Mouse (Mus musculus) activated CD4-positive, CD25-positive, alpha-beta regulatory T cell (primary cell): ENCODE data around the gene Dpm3. TPM values are rescaled to one million over a fixed set of nuclear protein-coding genes. Genes with fewer than 3 reads are reported as not detected.

Experiments
- polyA plus RNA-seq, 2 experiments: library from polyadenylated mRNA; unstranded; fragments of 100-300 nt; shearing (Covaris generic); gene quantifications; one replicate each; pipeline ENCODE4 v1.2.1; 2017

Gene Dpm3
- polyA plus RNA-seq, result 100 to 1,000 TPM in 1 of 2 experiments, 10 to 100 TPM in 1; 81.3 to 120 TPM

DNA sequence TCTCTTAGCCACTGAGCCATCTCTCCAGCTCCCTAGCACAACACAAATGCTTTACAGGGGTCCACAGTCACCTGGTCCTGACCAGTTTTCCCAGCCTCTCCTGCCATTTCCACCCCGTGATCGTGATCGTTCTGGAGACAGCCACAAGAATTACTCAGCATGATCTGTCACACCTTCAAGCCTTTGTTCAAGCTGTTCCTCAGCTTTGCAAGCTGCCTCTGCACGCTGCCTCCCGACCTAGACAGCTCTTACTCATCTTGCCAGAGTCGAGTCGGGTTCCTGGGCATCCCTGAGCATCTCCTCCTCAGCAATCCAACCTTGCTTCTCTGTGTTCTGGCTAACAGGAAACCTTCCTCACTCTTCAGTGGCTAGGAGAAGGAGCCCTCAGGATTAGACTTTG lies at the start of gene Dpm3:
Dpm3 (plus strand) TSS at position 283 of the 400 bp plus-strand sequence.

DNA sequence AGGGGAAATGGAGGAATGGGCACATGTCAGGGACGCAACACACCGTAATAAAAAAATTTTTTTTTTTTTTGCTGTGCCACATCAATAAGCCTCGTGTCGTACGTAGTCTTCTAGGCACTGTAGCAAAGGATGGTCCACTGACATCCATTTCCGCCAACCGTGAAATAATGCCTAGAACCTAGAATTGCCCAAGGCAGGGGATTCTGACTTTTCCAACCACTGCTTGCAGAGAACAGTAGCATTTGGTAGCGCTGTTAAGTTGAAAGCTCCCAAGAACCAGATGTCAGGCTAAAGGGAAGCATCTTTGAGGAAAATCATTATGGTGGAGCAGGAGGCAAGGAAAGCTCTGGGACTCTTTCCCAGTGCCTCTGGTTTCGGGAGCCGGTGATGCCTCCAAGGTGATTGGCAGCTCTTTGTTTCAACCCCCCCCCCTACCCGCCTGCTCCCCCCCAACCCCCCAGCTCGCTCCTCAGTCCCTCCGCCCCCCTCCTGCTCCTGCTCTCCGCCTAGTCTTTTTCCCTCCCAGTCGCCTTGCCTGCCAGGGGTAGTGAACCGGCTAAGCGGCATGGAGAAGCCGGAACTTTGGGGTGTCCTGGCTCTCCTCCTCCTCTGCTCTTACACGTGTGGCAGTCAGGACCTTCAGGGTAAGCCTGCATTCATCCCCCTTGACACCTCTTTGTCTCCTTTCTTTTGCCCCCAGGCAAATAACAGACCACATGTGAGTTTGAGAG lies 44.3 kb upstream of the Dpm3 start, which contains the start of gene Thbs3:
Thbs3 (plus strand) TSS at position 500 of the 731 bp plus-strand sequence.

DNA sequence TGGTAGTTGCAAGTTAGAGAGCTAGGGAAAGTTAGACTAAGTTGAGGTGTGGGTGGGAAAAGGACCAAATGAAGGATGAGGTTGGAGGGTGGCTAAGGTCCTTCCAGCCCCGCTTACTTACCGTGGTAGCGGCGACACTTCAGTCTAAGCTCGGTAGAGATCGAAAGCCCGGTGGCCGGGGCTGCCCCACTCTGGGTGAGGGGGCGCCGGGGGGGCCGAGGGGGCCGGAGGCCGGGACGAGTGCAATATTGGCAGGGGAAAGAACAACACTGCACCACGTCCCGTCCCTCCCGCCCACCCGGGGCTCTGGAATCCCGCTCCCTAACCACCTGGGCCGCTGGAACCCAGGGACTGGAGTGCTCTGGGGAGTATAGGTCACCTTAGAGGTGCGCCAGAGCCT lies 32.3 kb upstream of the Dpm3 start, which contains the start of gene Mtx1:
Mtx1 (minus strand) TSS at position 189 of the 400 bp plus-strand sequence.

DNA sequence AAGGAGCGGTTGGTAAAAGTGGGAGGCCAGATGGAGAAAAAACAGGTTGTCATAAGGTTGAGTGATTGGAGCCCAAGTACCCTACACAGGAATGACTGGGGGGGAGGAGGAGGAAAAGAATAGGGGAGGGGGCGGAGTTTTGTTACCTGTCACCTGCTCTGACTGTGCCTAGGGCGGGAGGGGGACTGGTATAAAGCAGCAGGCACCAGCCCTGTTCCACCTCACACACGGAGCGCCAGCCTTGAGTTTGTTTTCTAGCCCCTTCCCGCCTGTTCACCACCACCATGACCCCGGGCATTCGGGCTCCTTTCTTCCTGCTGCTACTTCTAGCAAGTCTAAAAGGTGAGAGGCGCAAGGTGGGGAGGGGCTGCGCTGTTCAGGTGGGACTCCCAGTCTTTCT lies 30.3 kb upstream of the Dpm3 start, which contains the start of gene Muc1:
Muc1 (plus strand) TSS at position 222 of the 400 bp plus-strand sequence.

DNA sequence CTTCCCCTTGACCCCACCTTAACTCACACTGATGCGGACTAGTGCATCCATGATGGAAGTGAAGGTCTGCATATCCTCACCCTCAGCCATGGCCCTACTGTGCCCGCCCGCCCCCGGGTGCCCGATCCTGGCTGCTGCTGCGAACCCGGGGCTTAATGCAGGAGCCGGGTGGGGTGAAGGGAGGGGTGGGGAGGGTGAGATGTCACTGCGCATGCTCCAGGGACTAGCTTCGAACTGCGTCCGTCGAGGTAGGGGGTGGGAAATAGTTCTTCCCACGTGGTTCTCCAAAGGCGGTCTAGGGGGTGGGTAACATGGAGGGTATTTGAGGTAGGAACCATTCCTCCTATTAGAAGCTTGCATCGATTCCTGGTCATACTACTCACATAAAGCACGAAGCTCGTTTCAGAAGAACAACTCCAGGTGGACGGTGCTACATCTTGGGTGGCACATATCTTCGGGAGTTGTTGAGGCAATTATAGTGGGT lies 13.4 kb upstream of the Dpm3 start, which contains the start of gene Krtcap2:
Krtcap2 (plus strand) TSS at position 279 of the 484 bp plus-strand sequence.

DNA sequence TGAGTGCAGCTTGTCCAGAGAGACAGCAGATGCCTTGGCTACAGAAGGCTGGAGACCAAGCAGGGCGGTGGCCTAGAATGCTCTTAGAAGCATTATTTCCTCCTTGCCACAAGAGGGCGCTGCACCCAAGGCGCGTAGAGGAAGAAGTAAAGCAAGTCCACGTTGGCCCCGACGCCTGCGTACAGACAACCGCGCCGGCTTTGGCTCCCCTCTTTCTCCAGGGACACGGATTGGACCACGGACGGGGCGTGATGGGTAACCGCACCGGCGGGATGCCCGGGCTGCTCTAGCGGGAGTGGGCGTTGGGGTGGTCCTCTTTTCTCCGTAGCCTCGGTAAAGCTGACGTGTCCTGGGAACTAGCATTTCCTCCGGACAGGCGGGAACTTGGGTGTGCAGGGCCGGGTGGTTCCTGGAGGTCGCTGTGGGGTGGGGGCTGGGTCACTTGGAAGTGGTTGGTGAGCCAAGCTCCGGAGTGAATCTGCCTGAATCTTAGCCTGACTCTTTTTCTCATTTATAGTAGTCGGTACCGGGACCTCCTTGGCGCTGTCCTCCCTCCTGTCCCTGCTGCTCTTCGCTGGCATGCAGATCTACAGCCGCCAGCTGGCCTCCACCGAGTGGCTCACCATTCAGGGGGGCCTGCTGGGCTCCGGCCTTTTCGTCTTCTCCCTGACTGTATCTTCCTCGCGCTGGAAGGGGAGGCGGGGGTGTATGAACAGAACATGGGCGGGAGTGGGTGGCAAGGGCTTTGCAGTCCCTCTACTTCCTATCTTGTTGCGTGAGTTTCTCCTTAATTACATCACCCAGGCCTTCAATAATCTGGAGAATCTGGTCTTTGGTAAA lies 12.7 kb upstream of the Dpm3 start, which contains the start of gene Trim46:
Trim46 (minus strand) TSS at position 49 of the 840 bp plus-strand sequence.

DNA sequence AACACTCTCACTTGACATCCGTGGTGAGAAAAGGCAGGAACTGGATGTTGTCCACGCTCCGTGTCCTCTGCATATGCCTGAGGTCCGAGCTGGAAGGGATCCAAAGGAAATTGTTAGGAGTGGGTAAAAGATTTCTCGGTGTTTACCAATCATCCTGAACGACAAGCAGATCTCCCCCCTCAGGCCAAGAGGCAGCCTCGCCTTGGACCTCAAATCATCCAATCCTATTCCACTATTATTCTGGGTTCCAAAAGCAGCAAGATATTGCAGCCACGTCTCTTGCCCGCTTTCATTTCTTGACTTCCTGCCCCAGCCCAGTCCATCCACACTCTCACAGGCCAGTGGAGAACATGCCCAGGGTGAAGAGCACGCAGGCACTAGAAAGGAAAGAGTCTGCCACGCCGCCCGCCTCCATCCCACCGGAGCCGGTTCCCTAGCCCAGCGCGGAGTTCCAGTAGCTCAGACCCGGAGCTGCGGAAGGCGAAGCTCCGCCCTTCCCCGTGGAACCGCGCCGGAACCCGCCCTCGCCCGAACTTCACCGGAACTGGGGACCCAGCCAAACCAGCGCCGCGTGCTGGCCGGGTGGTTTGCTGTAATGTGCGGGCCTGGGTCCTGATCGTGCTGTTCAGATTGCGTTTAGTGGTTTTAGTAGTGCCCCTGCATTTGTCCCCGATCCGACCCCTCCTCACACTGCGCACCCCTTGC lies 11.0 kb downstream of the Dpm3 start, which contains the start of gene Slc50a1:
Slc50a1 (minus strand) TSS at position 520 of the 705 bp plus-strand sequence.

DNA sequence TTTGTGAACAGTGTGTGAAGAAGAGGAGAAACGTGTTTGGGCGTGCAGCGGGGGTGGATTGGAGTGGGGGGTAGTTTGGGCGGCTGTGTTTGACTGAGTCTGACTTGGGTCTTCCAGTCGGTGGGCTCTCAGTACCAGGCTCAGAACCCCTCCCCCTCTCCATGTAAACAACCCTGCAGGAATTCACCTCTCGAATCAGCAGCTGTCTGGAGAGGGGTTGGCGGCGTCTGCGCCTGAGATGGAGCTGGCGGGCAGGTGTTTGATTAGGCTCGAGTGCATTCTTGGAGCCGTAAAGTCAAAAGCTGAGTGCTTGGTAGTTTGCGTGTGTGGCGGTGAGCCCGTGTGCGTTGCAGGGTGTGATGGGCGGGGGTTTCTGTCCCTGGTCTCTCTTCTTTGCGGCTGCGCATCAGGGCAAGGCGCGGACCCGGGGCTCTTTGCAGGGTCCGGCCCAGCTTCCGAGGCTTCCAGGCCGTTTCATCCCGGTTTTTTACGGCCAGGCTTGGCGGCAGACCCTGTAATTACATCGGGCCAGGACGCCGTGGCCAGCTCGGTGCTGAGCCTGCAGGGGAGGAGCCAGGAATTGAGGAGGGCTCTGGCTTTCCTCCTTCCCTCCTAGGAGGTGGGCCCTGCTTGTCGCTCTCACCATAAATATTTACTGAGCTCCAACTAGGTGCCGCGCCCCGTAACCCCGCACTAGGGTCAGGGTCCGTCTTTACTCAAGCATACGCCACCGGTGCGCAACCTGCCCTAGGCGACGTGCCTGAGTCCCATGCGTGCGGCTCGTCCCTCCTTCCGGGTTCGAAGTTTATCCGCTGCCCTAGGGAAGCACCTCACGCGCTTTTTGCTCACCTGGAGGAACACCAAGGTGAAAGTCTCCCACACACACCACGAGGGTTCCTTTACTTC lies 21.7 kb downstream of the Dpm3 start, which contains the start of gene Efna1:
Efna1 (minus strand) TSS at position 537 of the 906 bp plus-strand sequence.

Other genes with a start within 250 kb of the Dpm3 start
- 10 to 100 TPM; 35.1 to 42.7 TPM for gene Rusc1, start 166.0 kb upstream of the Dpm3 start, polyA plus RNA-seq
- not detected for gene Gm43738, start 158.3 kb upstream of the Dpm3 start, polyA plus RNA-seq
- 10 to 100 TPM; 61.8 to 62.2 TPM for gene Fdps, start 157.4 kb upstream of the Dpm3 start, polyA plus RNA-seq
- not detected for gene Pklr, start 123.2 kb upstream of the Dpm3 start, polyA plus RNA-seq
- 1 to 10 TPM in 1 of 2 experiments, under 1 TPM in 1; 0.21 to 1.6 TPM for gene Hcn3, start 99.2 kb upstream of the Dpm3 start, polyA plus RNA-seq
- 10 to 100 TPM; 88.4 to 94.5 TPM for gene Clk2, start 94.6 kb upstream of the Dpm3 start, polyA plus RNA-seq
- gene Scamp3, start 81.9 kb upstream of the Dpm3 start, polyA plus RNA-seq, result 100 to 1,000 TPM; 255 to 261 TPM
- gene Fam189b, start 76.2 kb upstream of the Dpm3 start, polyA plus RNA-seq, result 100 to 1,000 TPM; 134 to 154 TPM
- gene Gba, start 56.4 kb upstream of the Dpm3 start, polyA plus RNA-seq, result 100 to 1,000 TPM; 105 to 146 TPM
- gene Thbs3, start 44.2 kb upstream of the Dpm3 start, polyA plus RNA-seq, result 1 to 10 TPM in 1 of 2 experiments, under 1 TPM in 1; 0.90 to 4.0 TPM
- 100 to 1,000 TPM in 1 of 2 experiments, 10 to 100 TPM in 1; 89.5 to 127 TPM for gene Mtx1, start 32.3 kb upstream of the Dpm3 start, polyA plus RNA-seq
- gene Muc1, start 30.3 kb upstream of the Dpm3 start, polyA plus RNA-seq, result 1 to 10 TPM; 1.0 to 7.1 TPM
- gene Krtcap2, start 13.4 kb upstream of the Dpm3 start, polyA plus RNA-seq, result 100 to 1,000 TPM; 225 to 294 TPM
- 1 to 10 TPM; 1.6 to 4.9 TPM for gene Trim46, start 13.0 kb upstream of the Dpm3 start, polyA plus RNA-seq
- gene Slc50a1, start 11.2 kb downstream of the Dpm3 start, polyA plus RNA-seq, result 100 to 1,000 TPM; 210 to 250 TPM
- not detected for gene Efna1, start 21.8 kb downstream of the Dpm3 start, polyA plus RNA-seq
- gene Efna3, start 63.6 kb downstream of the Dpm3 start, polyA plus RNA-seq, result under 1 TPM in 1 of 2 experiments, not detected in 1; 0.15 TPM
- gene Efna4, start 78.7 kb downstream of the Dpm3 start, polyA plus RNA-seq, result 1 to 10 TPM in 1 of 2 experiments, under 1 TPM in 1; 0.79 to 1.4 TPM
- 10 to 100 TPM; 10.1 to 23.0 TPM for gene Adam15, start 90.6 kb downstream of the Dpm3 start, polyA plus RNA-seq
- under 1 TPM; 0.13 to 0.32 TPM for gene Dcst2, start 102.6 kb downstream of the Dpm3 start, polyA plus RNA-seq
- under 1 TPM in 1 of 2 experiments, not detected in 1; 0.47 TPM for gene Dcst1, start 105.9 kb downstream of the Dpm3 start, polyA plus RNA-seq
- gene Zbtb7b, start 135.4 kb downstream of the Dpm3 start, polyA plus RNA-seq, result 10 to 100 TPM; 34.1 to 67.8 TPM
- under 1 TPM; 0.37 to 0.44 TPM for gene Lenep, start 143.4 kb downstream of the Dpm3 start, polyA plus RNA-seq
- gene Flad1, start 152.5 kb downstream of the Dpm3 start, polyA plus RNA-seq, result 10 to 100 TPM; 47.1 to 56.8 TPM
- gene Cks1b, start 159.0 kb downstream of the Dpm3 start, polyA plus RNA-seq, result 10 to 100 TPM; 48.3 to 73.9 TPM
- gene Shc1, start 159.1 kb downstream of the Dpm3 start, polyA plus RNA-seq, result 10 to 100 TPM; 64.1 to 73.7 TPM
- 10 to 100 TPM; 51.9 to 61.8 TPM for gene Pygo2, start 170.9 kb downstream of the Dpm3 start, polyA plus RNA-seq
- gene Pbxip1, start 177.3 kb downstream of the Dpm3 start, polyA plus RNA-seq, result 100 to 1,000 TPM in 1 of 2 experiments, 10 to 100 TPM in 1; 66.6 to 119 TPM
- 10 to 100 TPM; 22.2 to 23.7 TPM for gene Pmvk, start 195.2 kb downstream of the Dpm3 start, polyA plus RNA-seq